Mouse (Mus musculus) layer of hippocampus, adult 11-12 months (tissue): ENCODE data around the gene Rln1.

Source experiments
- DNase-seq: peaks from one replicate; pipeline ENCODE4 v3.0.0; 2022; ENCODE audit warnings: low spot score

Gene Rln1

DNA sequence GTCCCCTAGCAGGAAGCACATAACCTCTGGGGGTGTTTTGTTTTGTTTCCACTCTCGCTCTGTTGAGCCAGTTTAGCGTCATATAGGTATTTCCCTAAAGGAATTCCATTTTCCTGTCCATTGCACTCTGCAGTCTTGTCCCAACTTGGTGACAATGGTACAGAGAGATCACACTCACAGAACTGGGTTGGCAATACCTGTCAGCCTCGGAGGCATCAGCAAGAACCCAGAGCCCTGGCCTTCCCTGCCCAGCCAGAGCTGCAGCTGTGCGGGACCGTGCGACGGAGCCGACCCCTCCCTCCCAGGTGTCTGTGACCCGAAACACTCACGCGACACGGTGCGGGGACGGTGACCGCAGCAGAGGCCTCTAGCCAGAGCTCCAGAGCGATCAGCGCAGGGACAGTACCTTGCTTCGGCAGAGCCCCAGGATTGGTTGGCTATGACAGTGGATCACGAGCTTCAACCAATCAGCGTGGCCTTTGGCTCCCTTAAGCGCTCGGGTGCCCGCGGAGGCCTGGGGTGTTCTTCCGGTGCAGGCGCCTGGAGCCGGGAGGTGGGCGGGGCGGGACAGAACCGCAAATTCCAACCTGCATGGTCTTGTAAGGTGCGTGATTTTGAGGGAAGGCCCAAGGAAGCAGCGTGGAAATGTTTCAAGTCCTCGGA, 27.1 kb upstream of the Rln1 start:
- DNase-seq, result peak; percentile 92

DNA sequence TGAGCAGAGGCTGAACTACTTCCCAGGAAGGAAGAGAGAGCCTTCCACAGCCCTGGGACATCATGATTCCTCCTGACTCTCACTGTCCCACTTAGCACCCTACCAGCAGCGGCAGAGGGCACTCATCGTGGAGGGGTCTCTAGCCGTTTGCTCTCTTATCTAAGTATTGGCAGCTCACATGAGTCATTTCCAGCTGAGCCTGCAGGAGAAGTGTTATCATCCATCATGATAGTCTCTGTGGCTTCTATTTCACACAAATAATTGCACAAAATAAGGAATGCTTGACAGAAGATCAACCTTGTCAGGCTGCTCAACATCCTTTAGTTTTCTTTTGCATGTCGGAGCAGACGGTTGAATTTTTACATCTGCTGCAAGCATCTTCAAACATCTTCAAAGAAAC, 25.8 kb upstream of the Rln1 start:
- DNase-seq, result no peak

DNA sequence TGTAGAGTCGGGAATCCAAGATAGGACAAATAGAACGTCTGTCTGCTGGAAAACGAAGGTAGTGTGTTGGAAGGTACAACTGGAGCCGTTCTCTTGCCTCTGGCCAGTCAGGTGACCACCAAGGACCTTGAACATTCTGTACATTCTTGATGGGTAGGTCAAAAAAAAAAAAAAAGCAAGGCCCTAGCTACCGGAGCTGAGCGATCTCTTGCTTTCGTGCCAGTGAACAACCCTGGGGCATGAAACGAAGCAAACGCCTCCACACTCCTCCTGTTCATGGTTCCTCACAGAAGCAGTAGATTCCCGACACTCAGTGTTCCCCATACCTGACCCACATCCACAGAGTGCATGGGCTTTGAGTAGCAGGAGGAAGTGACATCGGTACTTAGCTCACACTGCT, 21.8 kb upstream of the Rln1 start:
- no peak for DNase-seq

DNA sequence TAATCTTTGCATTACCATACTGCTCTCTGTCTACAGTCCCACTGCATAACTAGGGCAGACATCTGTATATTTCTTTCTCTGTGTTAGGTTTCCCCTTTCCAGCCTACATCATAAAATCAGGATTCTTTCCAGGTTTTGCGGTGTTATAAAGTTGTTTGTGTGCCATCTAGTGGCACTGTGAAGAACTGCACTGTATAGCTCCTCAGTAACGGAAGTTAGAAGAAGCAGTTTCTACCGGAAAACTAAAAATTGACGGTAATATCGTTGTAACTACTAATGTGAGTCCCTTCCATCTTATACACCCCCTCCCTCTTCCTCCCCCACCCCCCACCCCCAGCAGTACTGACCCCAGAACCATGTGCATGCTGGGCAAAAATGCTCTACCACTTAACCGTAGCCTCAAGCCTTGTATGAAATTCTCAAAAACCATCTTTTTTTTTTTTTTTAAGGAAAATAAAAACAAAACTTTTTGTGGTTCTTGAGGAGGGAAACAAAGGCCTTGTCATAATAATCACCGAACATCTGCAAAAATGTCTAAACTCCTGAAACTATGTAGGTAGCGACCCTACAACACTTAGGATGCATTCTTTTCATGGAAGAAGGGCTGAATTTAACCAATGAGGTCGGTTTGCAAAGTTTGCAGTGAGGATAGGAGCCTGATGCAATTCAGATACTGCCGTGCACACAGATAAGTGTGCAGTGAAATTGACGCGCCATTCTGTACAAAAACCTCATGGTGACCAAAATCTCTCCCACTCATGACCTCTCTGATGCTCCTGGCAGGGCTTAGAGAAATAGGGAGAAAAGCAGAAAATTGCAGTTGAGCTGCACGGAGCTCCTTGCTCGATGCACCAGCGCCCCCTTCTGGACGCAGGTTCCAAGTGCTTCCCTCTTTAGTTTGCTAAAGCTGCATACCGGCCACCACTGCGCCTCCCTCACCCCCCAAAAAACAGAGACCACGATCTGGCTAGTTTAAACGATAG, 20.7 kb upstream of the Rln1 start:
- DNase-seq, result peak; percentile 89

DNA sequence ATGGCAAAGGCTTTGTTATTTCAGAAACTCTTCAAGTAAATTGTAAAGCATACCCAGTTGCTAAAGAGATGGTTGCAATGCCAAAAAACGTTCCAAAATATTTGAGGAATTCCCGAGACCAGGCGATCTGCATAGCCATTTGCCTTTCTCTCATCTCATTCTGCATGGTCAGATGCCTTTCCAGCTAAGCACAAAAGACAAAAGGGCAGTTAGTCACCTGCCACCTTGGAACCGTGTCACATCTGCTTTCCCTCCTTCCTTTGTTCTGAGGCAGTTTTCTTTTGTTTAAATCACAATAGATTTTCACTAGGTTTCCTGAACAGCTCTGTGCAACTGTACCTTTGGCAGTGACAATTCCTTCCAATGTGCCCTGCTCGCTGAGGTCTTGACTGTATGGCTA, 16.5 kb upstream of the Rln1 start:
- no peak for DNase-seq

DNA sequence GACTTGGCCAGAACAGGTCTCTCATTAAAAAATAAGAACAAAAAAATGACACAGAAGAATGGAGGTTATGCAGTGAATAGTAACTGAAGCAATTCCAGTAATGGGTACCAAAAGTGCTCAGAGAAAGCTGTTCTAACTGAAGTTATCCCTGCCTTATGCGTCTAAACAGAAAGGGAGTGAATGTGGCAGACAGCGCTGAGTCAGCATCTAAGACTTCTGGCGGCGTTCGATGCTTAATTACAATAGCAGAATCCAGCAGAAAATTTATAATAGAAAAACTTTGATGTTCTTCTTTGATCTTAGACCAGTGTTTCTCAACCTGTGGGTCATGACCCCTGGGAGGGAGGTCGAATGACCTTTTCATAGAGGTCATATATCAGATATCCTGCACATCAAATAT, 11.2 kb upstream of the Rln1 start:
- no peak for DNase-seq

DNA sequence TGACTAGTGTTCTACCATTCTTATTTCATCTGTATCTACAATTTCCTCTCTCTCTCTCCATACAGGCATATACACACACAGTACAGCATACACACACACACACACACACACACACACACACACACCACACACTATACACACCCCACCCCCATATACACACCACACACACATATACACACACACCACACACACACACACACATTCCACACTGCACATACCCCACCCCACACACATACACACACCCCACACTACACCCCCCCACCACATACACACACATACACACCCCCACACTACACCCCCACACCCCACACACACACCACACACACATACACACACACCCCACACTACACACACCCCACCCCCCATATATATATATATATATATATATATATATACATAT, 10.4 kb upstream of the Rln1 start:
- no peak for DNase-seq

DNA sequence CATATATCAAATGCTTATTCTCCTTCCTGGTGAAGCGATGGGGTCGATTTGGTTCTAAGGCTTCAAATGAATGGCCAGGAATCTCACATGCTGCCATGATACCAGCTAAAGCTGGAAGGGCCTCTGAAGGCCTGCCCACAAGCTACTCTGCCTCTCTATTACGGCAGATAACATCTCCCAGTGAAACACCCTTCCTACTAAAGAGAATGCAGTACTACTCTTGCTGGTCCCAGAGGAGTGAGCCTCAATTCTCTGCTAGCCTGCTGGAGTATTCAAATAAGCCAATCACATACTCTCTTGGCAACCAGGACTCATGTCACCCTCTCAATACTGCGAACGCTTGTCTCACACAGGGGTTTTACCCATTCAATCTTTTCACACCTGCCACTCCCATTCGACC, 7.8 kb upstream of the Rln1 start:
- no peak for DNase-seq

DNA sequence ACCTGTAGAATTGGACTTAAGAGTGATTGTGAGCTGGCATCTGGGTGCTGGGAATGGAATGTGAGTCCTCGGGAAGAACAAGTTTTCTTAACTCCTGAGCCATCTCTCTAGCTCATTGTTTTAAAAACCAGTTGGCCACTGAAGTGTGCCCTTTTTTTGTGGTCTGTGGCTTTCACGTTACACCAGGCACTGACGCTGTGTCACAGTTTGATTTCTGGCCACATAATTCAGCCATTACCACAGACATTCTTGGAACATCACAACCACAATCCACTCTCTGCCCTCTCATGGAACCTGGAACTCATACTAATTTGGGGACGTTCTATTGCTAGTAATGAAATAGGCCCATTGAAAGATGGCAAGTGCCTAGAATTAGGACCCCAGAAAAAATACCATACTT, 6.6 kb upstream of the Rln1 start:
- no peak for DNase-seq

DNA sequence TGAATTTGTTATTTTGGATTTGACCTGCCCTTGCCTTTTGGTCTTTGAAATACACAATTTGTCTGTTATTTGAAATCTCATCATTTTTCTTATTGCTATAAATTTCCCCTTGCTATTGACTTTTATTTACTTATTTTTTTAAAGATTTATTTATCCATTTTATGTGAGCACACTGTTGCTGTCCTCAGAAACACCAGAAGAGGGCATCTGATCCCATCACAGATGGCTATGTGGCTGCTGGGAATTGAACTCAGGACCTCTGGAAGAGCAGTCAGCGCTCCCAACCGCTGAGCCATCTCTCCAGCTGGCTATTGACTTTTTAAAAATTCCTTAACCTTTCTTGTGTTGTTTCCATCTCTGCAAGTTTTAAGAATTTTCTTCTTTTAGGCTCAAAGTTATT, 2.2 kb upstream of the Rln1 start:
- no peak for DNase-seq

DNA sequence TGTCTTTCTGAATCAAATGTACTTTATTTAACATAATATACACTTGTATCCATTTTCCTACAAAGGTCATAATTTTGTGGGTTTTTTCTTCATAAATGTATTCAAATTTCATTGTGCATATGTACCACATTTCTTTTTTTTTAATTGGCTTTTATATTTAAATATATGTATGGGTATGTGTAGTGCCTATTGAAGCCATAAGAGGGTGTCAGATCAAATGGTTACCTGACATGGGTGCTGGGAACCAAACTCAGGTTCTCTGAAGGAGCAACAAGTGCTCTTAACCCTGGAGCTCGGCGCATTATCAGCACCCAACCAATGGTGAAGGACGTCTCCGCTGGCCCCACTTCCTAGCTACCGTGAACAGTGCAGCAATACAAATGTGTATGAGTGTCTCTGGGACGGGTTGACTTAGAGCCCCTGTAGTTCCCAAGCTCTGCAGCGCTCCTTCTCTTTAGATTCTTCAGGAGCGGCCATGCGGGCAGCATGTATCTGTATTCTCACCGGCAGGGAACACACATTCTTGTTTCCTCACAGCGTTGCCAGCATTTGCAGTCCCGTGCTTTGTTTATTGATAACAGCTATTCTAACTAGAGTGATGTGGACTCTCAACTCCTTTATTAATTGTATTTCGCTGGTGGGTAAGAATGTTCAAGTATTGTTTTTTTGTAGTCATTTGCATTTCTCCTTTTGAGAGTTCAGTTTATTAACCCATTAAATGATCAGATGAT, 7.5 kb downstream of the Rln1 start:
- no peak for DNase-seq

DNA sequence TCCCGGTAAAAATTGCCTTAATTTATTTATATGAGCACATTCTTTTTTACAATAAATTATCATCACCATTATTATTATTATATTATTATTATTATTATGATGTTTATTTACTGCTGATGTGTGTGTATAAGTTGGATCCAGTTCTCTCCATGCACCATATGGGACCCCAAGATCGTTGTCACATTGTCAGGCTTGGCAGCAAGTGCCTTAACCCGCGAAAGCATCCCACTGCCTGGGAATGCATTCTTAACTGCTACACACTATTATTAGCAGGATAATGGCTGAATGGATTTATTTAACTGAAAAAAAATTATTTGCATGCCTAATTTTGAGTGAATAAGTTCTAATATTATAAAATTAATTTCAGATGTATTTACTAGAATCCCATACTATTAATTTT, 8.1 kb downstream of the Rln1 start:
- DNase-seq, result no peak

DNA sequence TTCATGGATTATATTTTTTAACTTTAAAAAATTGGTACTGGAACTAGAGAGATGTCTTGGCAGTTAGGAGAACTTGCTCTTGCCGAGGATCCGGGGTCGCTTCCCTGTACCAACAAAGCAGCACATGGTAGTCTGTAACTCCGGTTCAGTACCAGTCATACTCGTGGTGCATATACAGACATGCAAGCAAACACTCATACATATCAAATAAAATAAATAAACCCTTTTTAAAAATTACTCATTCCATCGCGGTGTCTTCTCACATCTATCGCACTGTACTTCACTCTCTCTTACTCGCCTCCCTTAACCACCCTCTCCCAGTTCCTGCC, 8.7 kb downstream of the Rln1 start:
- DNase-seq, result no peak

DNA sequence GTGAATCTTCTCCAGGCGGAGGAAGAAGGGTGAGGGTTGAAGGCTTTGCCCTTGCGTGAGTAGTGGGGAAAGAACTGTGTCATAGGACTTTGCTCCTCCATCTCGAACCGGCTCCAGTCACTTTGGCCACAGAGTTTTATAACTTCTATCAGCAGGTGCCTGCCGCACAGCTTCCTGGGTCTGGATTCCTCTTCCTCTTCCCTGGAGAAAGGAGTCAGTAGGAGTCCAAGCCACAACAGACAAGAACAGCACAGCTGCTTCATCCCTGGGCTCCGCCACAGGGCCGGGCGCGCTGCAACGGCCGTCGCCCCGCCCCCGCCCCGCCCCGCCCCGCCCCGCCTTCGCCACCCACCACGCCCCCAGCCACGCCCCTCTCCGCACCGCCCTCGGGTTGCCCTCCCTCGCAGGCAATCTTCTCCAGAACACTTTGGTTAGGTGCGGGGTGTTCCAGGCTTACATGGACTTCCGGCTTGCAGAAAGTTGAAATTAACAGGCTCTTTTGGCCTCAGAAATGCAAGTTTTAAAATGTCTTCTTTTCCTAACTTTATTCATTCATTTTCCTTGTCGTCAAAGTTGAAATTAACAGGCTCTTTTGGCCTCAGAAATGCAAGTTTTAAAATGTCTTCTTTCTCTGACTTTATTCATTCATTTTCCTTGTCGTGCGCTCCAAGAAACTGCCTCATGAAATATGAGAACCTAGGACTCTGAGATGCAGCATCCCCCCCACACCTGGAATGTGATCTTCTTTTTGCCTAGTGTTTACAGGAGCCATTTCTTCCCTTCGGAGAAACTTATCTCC, 9.2 kb downstream of the Rln1 start, which contains the start of gene Insl6:
TSS of gene Insl6 (minus strand) at position 304 of the 799 bp plus-strand sequence.
- DNase-seq, result no peak

DNA sequence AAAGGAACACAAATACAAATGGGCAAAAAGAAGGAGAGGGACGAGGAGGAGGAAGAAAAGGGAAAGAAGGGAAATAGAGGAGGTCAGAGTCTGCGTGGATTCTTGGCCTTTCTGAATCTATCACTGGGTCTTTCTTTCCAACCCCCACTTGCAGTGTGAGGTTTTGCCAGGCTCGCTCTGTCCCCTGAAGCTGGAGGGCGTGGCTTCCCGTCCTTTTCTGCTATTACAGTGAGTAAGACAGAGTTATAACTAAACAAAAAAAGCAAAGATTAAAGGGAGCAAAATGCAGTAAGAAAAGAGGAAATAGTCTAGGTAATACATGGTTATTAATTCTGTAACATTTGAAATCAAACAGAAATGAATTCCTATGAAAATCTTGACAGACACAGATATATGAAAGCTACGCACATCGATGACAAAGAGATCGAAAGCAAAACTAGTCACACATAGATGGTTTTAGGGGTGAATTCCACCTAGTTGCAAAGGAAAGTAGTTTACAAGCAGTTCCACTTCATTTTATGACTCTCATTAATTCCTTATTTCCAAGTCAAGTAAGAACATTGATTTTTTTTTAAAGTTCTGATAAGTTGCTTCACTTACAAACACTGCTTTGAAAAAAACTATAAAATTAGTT, 10.9 kb downstream of the Rln1 start:
- no peak for DNase-seq

DNA sequence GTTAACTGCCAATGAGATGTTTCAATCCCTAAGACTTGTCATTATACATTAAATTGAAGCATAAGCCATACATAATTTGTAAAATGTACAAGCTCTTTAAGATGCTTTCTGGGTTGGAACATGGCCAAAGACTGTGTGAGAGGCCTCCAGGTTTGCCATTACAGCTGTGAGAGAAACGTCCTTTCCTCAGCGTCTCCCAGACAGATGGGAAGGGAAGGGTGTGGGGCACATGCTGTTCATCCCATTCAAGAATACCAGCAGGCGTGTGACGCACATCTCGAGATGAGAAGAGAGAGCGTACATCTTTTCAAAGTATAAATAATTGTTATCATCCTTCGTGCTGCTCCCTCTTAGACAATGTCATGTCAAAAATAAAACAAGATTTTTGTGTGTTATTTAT, 21.8 kb downstream of the Rln1 start:
- DNase-seq, result no peak

DNA sequence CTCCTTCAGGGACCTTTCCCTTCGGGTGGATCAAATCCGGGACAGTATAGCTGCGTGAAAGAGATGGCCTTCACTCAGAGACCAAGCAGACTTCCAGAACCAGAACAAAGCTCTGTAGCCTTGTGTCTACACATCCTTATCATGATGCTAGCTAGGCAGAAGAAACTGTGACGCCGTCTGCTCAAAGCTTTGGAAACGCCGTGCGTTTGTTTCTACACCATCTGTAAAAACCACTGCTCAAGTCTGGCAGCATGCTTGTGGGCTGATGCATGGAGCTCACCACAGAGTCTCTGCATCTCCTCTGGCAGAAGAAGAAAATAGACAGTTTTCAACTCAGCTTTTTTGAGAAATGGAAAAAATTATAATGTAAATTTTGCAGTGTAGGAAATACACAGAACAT, 22.7 kb downstream of the Rln1 start:
- peak; percentile 21 for DNase-seq

DNA sequence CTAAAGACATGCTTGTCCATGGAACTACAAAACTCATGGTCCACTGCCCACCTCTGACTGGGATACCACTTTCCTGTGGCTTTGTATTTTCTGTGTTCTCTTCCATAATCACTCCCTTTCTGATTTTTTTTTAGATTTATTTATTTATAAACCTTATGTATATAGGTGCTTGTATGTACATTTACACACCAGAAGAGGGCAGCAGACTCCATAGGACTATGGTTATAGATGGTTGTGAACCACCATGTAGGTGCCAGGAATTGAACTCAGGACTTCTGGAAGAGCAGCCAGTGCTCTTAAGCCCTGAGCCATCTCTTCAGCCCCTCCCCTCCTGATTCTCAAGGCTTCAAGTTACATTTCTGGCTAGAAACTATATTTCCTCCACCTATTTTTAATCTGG, 25.6 kb downstream of the Rln1 start:
- DNase-seq, result no peak

DNA sequence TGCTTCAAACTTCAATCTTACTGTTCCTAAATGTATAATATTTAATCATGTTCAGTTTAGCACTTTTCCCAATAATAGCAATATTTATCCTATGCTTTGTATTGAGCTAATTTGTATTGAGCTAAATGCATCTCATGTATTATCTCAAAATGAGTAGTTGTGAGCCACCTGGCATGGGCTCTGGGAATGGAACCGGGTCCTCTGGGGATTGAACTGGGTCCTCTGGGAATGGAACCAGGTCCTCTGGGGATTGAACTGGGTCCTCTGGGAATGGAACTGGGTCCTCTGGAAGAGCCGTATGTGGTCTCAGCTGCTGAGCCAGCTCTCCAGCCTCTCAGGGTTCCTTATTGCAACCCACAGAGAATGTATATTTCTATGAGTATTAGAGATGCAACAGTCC, 32.4 kb downstream of the Rln1 start:
- DNase-seq, result no peak

DNA sequence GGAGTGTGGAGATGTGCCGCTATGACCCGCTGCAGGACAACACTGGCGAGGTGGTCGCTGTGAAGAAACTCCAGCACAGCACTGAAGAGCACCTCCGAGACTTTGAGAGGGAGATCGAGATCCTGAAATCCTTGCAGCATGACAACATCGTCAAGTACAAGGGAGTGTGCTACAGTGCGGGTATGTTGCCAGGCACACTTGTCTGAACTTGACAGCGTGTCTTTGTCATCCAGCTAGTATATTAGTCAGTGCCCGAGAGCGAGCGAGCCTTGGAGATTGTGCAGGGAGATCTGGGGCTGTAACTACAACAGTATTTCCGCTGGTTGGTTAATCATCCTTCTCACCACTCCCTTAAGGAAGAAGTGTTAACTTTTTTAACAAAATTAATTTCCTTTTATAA, 33.6 kb downstream of the Rln1 start:
- no peak for DNase-seq

DNA sequence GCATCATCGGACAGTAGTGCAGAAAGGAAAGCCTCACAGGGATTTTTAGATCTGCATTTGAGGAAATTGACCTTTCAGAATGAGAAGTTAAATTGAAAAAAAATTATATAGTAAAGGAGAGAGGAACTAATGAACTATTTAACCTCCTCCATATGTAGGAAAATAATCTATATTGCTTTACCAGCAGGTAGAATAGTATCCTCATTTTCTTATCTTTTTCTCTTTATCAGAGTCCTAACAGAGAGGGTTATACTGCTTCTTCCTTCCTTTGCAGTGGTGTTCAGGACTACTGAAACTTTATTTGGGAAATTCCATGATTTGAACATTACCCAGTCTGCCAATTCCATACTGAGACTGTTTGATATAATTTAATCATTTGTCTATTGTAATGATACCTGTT, 37.1 kb downstream of the Rln1 start:
- DNase-seq, result no peak

DNA sequence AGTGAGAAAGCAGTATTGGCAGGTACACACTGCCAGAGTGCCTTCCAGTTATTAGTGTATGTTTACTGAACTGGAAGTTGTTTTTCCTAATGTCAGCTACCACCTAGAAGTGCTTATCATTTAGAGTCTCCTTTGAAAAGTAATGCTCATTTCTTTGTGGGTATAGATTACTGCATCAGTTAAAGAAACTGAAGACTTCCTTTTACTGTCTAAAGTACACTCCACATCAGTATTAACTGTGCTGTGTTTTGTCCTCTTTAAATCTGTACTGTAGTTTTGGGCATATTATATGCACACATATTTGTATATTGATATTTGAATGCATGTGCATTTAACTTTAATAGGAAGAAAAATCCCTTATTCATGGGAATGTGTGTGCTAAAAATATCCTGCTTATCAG, 38.3 kb downstream of the Rln1 start:
- DNase-seq, result no peak
